Mouse (Mus musculus) MEL (cell line): ENCODE results near the gene Pigf. TPM values are rescaled to one million over a fixed set of nuclear protein-coding genes. Genes with fewer than 3 reads are reported as not detected.
A peak's percentile ranks its signal among the peaks of the same experiment; 100 is the strongest.

Experiments used
- DNase-seq: peaks from one replicate; pipeline ENCODE4 v3.0.0; 2011; ENCODE audit warnings: low read depth, low spot score
- H3K27ac ChIP-seq: 2 replicates; pipeline ENCODE4 v1.5.1; 2012; ENCODE audit warnings: low read depth, mild to moderate bottlenecking, control low read depth, low read length, moderate library complexity; ENCODE audit not compliant: control insufficient read depth
- H3K27me3 ChIP-seq, 2 experiments: fragments of 150-350 bp in 1 of 2; sonication (generic) in 1 of 2; 2 replicates each; pipeline ENCODE4 v1.6.1; 2012; ENCODE audit warnings: low read length in 2 of 2, mild to moderate bottlenecking in 2 of 2, improper control_type of control experiment in 1 of 2, moderate library complexity in 1 of 2; ENCODE audit not compliant: insufficient read depth in 2 of 2, control insufficient read depth in 1 of 2
- H3K36me3 ChIP-seq, 2 experiments: 2 replicates each; pipeline ENCODE4 v1.6.1; 2012 to 2014; ENCODE audit warnings: low read length in 2 of 2, improper control_type of control experiment in 1 of 2, inconsistent platforms in 1 of 2, mild to moderate bottlenecking in 1 of 2; ENCODE audit not compliant: insufficient read depth in 2 of 2, control insufficient read depth in 1 of 2
- H3K4me1 ChIP-seq, 2 experiments: fragments of 150-350 bp in 1 of 2; sonication (generic) in 1 of 2; 2 replicates each; pipeline ENCODE4 v1.6.1; 2012; ENCODE audit warnings: low read length in 2 of 2, improper control_type of control experiment in 1 of 2, mild to moderate bottlenecking in 1 of 2; ENCODE audit not compliant: insufficient read depth in 2 of 2, control insufficient read depth in 1 of 2
- H3K4me3 ChIP-seq, 2 experiments: fragments of 150-350 bp in 1 of 2; sonication (generic) in 1 of 2; 2 replicates each; pipeline ENCODE4 v1.5.1; 2012; ENCODE audit warnings: low read depth in 2 of 2, low read length in 2 of 2, mild to moderate bottlenecking in 2 of 2, moderate library complexity in 2 of 2, control low read depth in 1 of 2, improper control_type of control experiment in 1 of 2; ENCODE audit not compliant: control insufficient read depth in 1 of 2, insufficient read depth in 1 of 2
- H3K79me2 ChIP-seq: 2 replicates; pipeline ENCODE4 v1.6.1; 2012; ENCODE audit warnings: mild to moderate bottlenecking, low read length, moderate library complexity; ENCODE audit not compliant: control insufficient read depth, poor library complexity, insufficient read depth
- H3K9ac ChIP-seq: 2 replicates; pipeline ENCODE4 v1.6.1; 2012; ENCODE audit warnings: low read depth, mild to moderate bottlenecking, control low read depth, low read length, moderate library complexity; ENCODE audit not compliant: control insufficient read depth, poor library complexity, severe bottlenecking
- H3K9me3 ChIP-seq: fragments of 150-350 bp; sonication (generic); replicated peaks from 2 replicates; pipeline ENCODE4 v1.6.1; 2012; ENCODE audit warnings: mild to moderate bottlenecking, low read length, improper control_type of control experiment, moderate library complexity; ENCODE audit not compliant: insufficient read depth
- BHLHE40 ChIP-seq: IDR thresholded peaks from 2 replicates; pipeline ENCODE4 v1.6.1; 2012; ENCODE audit warnings: low read depth, mild to moderate bottlenecking, inconsistent platforms, low read length, improper control_type of control experiment, borderline replicate concordance
- ELF1 ChIP-seq: IDR thresholded peaks from 2 replicates; pipeline ENCODE4 v1.6.1; 2014; ENCODE audit warnings: low read depth, mild to moderate bottlenecking, inconsistent platforms, low read length, improper control_type of control experiment, moderate library complexity
- KAT2A ChIP-seq: conservative IDR thresholded peaks from 2 replicates; pipeline ENCODE4 v1.6.1; 2012; ENCODE audit warnings: low read depth, low read length, improper control_type of control experiment, inconsistent platforms
- MAX ChIP-seq: IDR thresholded peaks from 2 replicates; pipeline ENCODE4 v1.6.1; 2011; ENCODE audit warnings: low read length, improper control_type of control experiment
- MAZ ChIP-seq: IDR thresholded peaks from 2 replicates; pipeline ENCODE4 v1.6.1; 2012; ENCODE audit warnings: low read depth, mild to moderate bottlenecking, inconsistent platforms, low read length, improper control_type of control experiment
- SIN3A ChIP-seq: IDR thresholded peaks from 2 replicates; pipeline ENCODE4 v1.6.1; 2012; ENCODE audit warnings: low read length, improper control_type of control experiment, inconsistent platforms
- SMC3 ChIP-seq: IDR thresholded peaks from 2 replicates; pipeline ENCODE4 v1.6.1; 2011; ENCODE audit warnings: low read depth, low read length, improper control_type of control experiment
- TAL1 ChIP-seq: IDR thresholded peaks from 2 replicates; pipeline ENCODE4 v1.6.1; 2012; ENCODE audit warnings: mild to moderate bottlenecking, inconsistent platforms, low read length, moderate library complexity, mixed read lengths
- TBP ChIP-seq: IDR thresholded peaks from 2 replicates; pipeline ENCODE4 v1.8.0; 2011; ENCODE audit warnings: low read depth, low read length, improper control_type of control experiment
- USF1 ChIP-seq: IDR thresholded peaks from 2 replicates; pipeline ENCODE4 v1.6.1; 2014; ENCODE audit warnings: low read depth, mild to moderate bottlenecking, inconsistent platforms, low read length, improper control_type of control experiment, moderate library complexity
- ZKSCAN1 ChIP-seq: IDR thresholded peaks from 2 replicates; pipeline ENCODE4 v1.6.1; 2012; ENCODE audit warnings: low read depth, mild to moderate bottlenecking, inconsistent platforms, low read length, improper control_type of control experiment, moderate library complexity
- polyA plus RNA-seq, 2 experiments: library from polyadenylated mRNA; stranded (reverse) in 1 of 2; unstranded in 1 of 2; fragments of >175 nt in 1 of 2; fragments of >200 nt in 1 of 2; gene quantifications; 2 replicates each; pipeline versions ENCODE4 v1.2.1 to v1.2.4; 2012; ENCODE audit warnings: low replicate concordance in 2 of 2, low read depth in 1 of 2; ENCODE audit not compliant: insufficient read length in 2 of 2, insufficient read depth in 1 of 2, missing spikeins in 1 of 2
- total RNA-seq: library from RNA; depleted of rRNA; stranded (reverse); fragments of 300-350 nt; gene quantifications from 2 replicates; pipeline ENCODE4 v1.2.3, GENCODE M21; 2012; rRNA removed

Pigf gene
- total and polyA plus RNA-seq, 3 experiments, result 19.2 to 24.8 TPM; not detected in 1

- peaks cover 0 to 2% of the 10 kb centered on the region in 2 experiments; a peak in 1 of 4 replicates for H3K36me3 ChIP-seq
- no peak within 1 kb of the TSS for H3K27ac ChIP-seq
- H3K27me3 ChIP-seq, result no peaks in the 10 kb centered on the region; a peak in 1 of 4 replicates
- H3K9me3 ChIP-seq, result no peaks in the 10 kb centered on the region
- no peak for DNase-seq
- peaks cover 0 to 4% of the 10 kb centered on the region in 2 experiments; a peak in 1 of 4 replicates for H3K4me1 ChIP-seq
- H3K79me2 ChIP-seq, result no peaks in the 10 kb centered on the region
- no peak within 1 kb of the TSS; the same call in 1 of the 2 replicates for H3K9ac ChIP-seq
- TF ChIP-seq USF1, result no peak
- no peak for TF ChIP-seq KAT2A
- TF ChIP-seq MAZ, result no peak
- no peak for TF ChIP-seq SIN3A
- no peak for TF ChIP-seq TBP
- TF ChIP-seq TAL1, result no peak
- no peak for TF ChIP-seq SMC3
- no peak for TF ChIP-seq ZKSCAN1
- TF ChIP-seq BHLHE40, result no peak
- TF ChIP-seq MAX, result no peak
- TF ChIP-seq ELF1, result no peak
- peak within 1 kb of the TSS; percentile 63 for H3K4me3 ChIP-seq
Observed at GRCm38 (mm10) chr17:86947840-86948796, 77.1 kb downstream of the Pigf start, which contains the start of gene Atp6v1e2. Atp6v1e2 (minus strand) TSS chr17:86947897.

Other genes with a start within 250 kb of the Pigf start
- gene Tmem247, start 108.1 kb downstream of the Pigf start, total RNA-seq, result not detected in 2 replicates
- not detected for gene Tmem247, start 108.1 kb downstream of the Pigf start, polyA plus RNA-seq
- gene Atp6v1e2, start 77.5 kb downstream of the Pigf start, total RNA-seq, result not detected in 2 replicates
- not detected for gene Atp6v1e2, start 77.5 kb downstream of the Pigf start, polyA plus RNA-seq
- gene Rhoq, start 62.3 kb downstream of the Pigf start, total RNA-seq, result 3.1 and 3.7 TPM in 2 replicates
- 10 to 100 TPM in 1 of 2 experiments, 1 to 10 TPM in 1; 9.4 to 34.9 TPM for gene Rhoq, start 62.3 kb downstream of the Pigf start, polyA plus RNA-seq
- 29.9 and 30.2 TPM in 2 replicates for gene Cript, start 144 bp upstream of the Pigf start, total RNA-seq
- gene Cript, start 144 bp upstream of the Pigf start, polyA plus RNA-seq, result 10 to 100 TPM in 1 of 2 experiments, not detected in 1; 41.8 TPM
- gene Socs5, start 82.3 kb upstream of the Pigf start, total RNA-seq, result 6.0 and 6.4 TPM in 2 replicates
- 1 to 10 TPM in 1 of 2 experiments, not detected in 1; 9.7 TPM for gene Socs5, start 82.3 kb upstream of the Pigf start, polyA plus RNA-seq
- 41.4 and 52.6 TPM in 2 replicates for gene Mcfd2, start 240.5 kb upstream of the Pigf start, total RNA-seq
- 10 to 100 TPM in 1 of 2 experiments, not detected in 1; 50.4 TPM for gene Mcfd2, start 240.5 kb upstream of the Pigf start, polyA plus RNA-seq